Mouse (Mus musculus) liver, embryonic 14.5 days (tissue): ENCODE data around the gene S100a4.

ENCODE experiments used
- CTCF ChIP-seq: IDR thresholded peaks from 2 replicates; pipeline ENCODE4 v1.5.1; 2016; ENCODE audit warnings: antibody characterized with exemption, low read depth, control low read depth
- EP300 ChIP-seq: IDR thresholded peaks from 2 replicates; pipeline ENCODE4 v1.6.1; 2016; ENCODE audit warnings: antibody characterized with exemption, low read depth

DNA sequence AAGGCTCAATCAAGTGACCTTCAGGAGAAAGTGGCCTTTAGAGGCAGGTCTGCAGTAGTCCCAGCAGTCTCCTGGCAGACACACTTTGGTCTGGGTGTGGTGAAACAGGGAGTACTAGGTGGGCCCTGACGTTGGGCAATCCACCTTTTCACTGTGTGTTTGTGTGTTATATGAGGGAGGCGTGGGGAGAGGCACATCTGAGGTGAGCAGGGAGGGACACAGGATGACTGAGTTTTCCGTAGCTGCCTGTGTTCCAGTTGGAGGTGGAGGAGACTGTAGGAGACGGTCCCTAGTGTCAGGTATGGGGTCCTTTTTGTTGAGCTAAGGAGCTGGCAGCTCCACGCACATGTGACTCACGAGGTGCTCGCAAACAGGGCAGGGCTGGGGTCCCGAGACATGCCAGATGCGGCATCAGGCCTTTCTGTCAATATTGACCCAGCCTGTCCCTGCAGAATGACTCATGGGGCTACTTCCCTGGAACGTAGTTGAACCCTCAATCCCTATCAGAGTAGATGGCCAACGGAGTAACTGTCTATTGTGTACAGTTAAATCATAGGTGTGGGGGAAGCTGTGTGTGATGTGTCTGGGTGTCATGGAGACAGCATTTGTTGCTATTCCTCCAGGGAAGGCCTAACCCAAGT is 11.2 kb downstream of the S100a4 start:
- TF ChIP-seq CTCF (no peak), EP300 (no peak)
